23 mouse cellular contexts compared by ENCODE assay signal in genomic region chr14:48470742-48471487, GRCm38 (mm10). TPM values are rescaled to one million over a fixed set of nuclear protein-coding genes. Genes with fewer than 3 reads are reported as not detected.
DNase-seq lines count a peak whose midpoint lies in the region; ATAC-seq and TF ChIP-seq lines count a peak whose summit lies in the region.
"Had no signal": no experiment of that assay in that cellular context is flagged by ENCODE, and none has a peak within 500 bp of the region (broad histone marks: within the 10 kb centered on the region; RNA-seq: fewer than 3 reads in every experiment).

No protein-coding gene starts in this region.

- H3K4me3 ChIP-seq in intestine, embryonic 16.5 days (ENCODE audit: low read length): no peak overlapping the region
- no peak overlapping the region for H3K4me3 ChIP-seq in intestine, embryonic 15.5 days (replicated peaks)
- H3K4me3 ChIP-seq in stomach, postnatal 0 days (ENCODE audit: low read depth, low read length): no peak overlapping the region
- H3K4me3 ChIP-seq: embryonic facial prominence, embryonic 13.5 days; embryonic facial prominence, embryonic 15.5 days; erythroblast, embryonic 14.5 days; forebrain, embryonic 10.5 days; forebrain, embryonic 12.5 days had no signal

- H3K9ac ChIP-seq in intestine, embryonic 16.5 days (ENCODE audit: low read depth, low read length): no peak overlapping the region
- H3K9ac ChIP-seq in intestine, embryonic 15.5 days: no peak overlapping the region
- no peak overlapping the region for H3K9ac ChIP-seq in stomach, postnatal 0 days (ENCODE audit: low read length)
- H3K9ac ChIP-seq: embryonic facial prominence, embryonic 13.5 days; embryonic facial prominence, embryonic 15.5 days; forebrain, embryonic 12.5 days had no signal

- H3K36me3 ChIP-seq in intestine, embryonic 16.5 days (ENCODE audit: control insufficient read depth, insufficient read depth, low read length): 0 out of 2 replicates have a peak, but pooled peaks cover 2% of the 10 kb centered on the region
- H3K36me3 ChIP-seq in intestine, embryonic 15.5 days: no peaks in the 10 kb centered on the region
- no peaks in the 10 kb centered on the region for H3K36me3 ChIP-seq in stomach, postnatal 0 days (ENCODE audit: control insufficient read depth, insufficient read depth, low read length)

- ATAC-seq in intestine, embryonic 16.5 days: peak; percentile 52
- ATAC-seq in intestine, embryonic 15.5 days: no peak; the same call in 1 of the 2 replicates
- peak; percentile 86 for ATAC-seq in stomach, postnatal 0 days (ENCODE audit: low FRiP score, low TSS enrichment)
- ATAC-seq: forebrain, embryonic 14.5 days; forebrain, embryonic 16.5 days had no signal

- no peak for TF ChIP-seq EP300 in stomach, postnatal 0 days (optimal IDR thresholded peaks at IDR 0.05)

- no peak overlapping the region for H3K27ac ChIP-seq in intestine, embryonic 16.5 days (ENCODE audit: low read length)
- no peak overlapping the region for H3K27ac ChIP-seq in intestine, embryonic 15.5 days
- H3K27ac ChIP-seq in stomach, postnatal 0 days (replicated peaks): no peak overlapping the region
- H3K27ac ChIP-seq: embryonic facial prominence, embryonic 13.5 days; embryonic facial prominence, embryonic 15.5 days; forebrain, embryonic 10.5 days; forebrain, embryonic 12.5 days had no signal

- no peak overlapping the region for H3K4me2 ChIP-seq in intestine, embryonic 16.5 days (ENCODE audit: low read depth, low read length)
- no peak overlapping the region for H3K4me2 ChIP-seq in intestine, embryonic 15.5 days (replicated peaks)
- H3K4me2 ChIP-seq in stomach, postnatal 0 days (replicated peaks; ENCODE audit: low read depth): no peak overlapping the region
- H3K4me2 ChIP-seq: embryonic facial prominence, embryonic 13.5 days; embryonic facial prominence, embryonic 15.5 days; forebrain, embryonic 12.5 days had no signal

- H3K27me3 ChIP-seq in intestine, embryonic 16.5 days (replicated peaks; ENCODE audit: control insufficient read depth, insufficient read depth, low read length): no peaks in the 10 kb centered on the region
- no peaks in the 10 kb centered on the region for H3K27me3 ChIP-seq in intestine, embryonic 15.5 days (replicated peaks)
- no peaks in the 10 kb centered on the region for H3K27me3 ChIP-seq in stomach, postnatal 0 days (ENCODE audit: control insufficient read depth, insufficient read depth, low read length)
- H3K27me3 ChIP-seq: embryonic facial prominence, embryonic 13.5 days; embryonic facial prominence, embryonic 15.5 days; forebrain, embryonic 12.5 days had no signal

- TF ChIP-seq CTCF in stomach, postnatal 0 days (IDR thresholded peaks at IDR 0.05; ENCODE audit: low read depth): no peak

- no peak for DNase-seq in stomach, postnatal 0 days (ENCODE audit: low spot score)
- DNase-seq in heart, postnatal 10 days: no peak
- no peak for DNase-seq in left cerebral cortex, adult 9 months (ENCODE audit: low spot score in 2 of 2)
- DNase-seq: adrenal gland, adult 2 months; adrenal gland, postnatal 10 days; adrenal gland, postnatal 25 days; B cell, adult 2 months; cerebellum, adult 11 months; cerebellum, adult 18-20 months; cerebellum, adult 8-10 months; cerebellum, adult 9-11 months; cerebellum, postnatal 14 days; cerebellum, postnatal 36 days; embryo, embryonic 11 days had no signal

- no peaks in the 10 kb centered on the region for H3K9me3 ChIP-seq in intestine, embryonic 16.5 days (ENCODE audit: control insufficient read depth, low read length)
- H3K9me3 ChIP-seq in intestine, embryonic 15.5 days: no peaks in the 10 kb centered on the region
- H3K9me3 ChIP-seq in stomach, postnatal 0 days (ENCODE audit: control insufficient read depth, low read length): no peaks in the 10 kb centered on the region
- H3K9me3 ChIP-seq: embryonic facial prominence, embryonic 13.5 days; embryonic facial prominence, embryonic 15.5 days; forebrain, embryonic 12.5 days had no signal

- no peaks in the 10 kb centered on the region for H3K4me1 ChIP-seq in intestine, embryonic 16.5 days (ENCODE audit: control insufficient read depth, insufficient read depth, low read length)
- H3K4me1 ChIP-seq in intestine, embryonic 15.5 days (replicated peaks): 0 out of 2 replicates have a peak, but pooled peaks cover 1% of the 10 kb centered on the region
- no peaks in the 10 kb centered on the region; the same call in 1 of the 2 replicates for H3K4me1 ChIP-seq in stomach, postnatal 0 days (replicated peaks; ENCODE audit: control insufficient read depth, insufficient read depth)
- H3K4me1 ChIP-seq: embryonic facial prominence, embryonic 13.5 days; embryonic facial prominence, embryonic 15.5 days had no signal

- 80% methylated on average over 10 of the region's 10 CpGs for WGBS in intestine, embryonic 16.5 days
- WGBS in intestine, embryonic 15.5 days: 79% methylated on average over 10 of the region's 10 CpGs
- WGBS in stomach, postnatal 0 days: 81% methylated on average over 10 of the region's 10 CpGs

- intact Hi-C loops in heart, postnatal 10 days (cut with DNase I): no loop called here

RNA-seq across cellular contexts. Expression of gene Tmem260, which starts 25.0 kb away (rescaled TPM):
- 14.5 and 14.6 TPM in 2 replicates for polyA plus RNA-seq in intestine, embryonic 16.5 days (2015; fragmentation: Nextera tagmentation; extraction: Ambion mirVana)
- polyA plus RNA-seq in intestine, embryonic 15.5 days (2015; fragmentation: Nextera tagmentation; extraction: Ambion mirVana): 15.6 and 17.4 TPM in 2 replicates
- 6.8 and 7.8 TPM in 2 replicates for polyA plus RNA-seq in stomach, postnatal 0 days (2015; fragmentation: Nextera tagmentation; extraction: Ambion mirVana)
- 10 to 100 TPM; 11.3 to 11.9 TPM for total RNA-seq in heart, postnatal 10 days (2021)
